Mouse (Mus musculus) lung, postnatal 0 days (tissue): ENCODE results near the gene Cyp2d10.
"Not testable (repeated sequence)": the region's sequence is repeated elsewhere in the genome, so short reads cannot be mapped to it uniquely, and the experiment has no call there.

ENCODE experiments used
- CTCF ChIP-seq: IDR thresholded peaks from 2 replicates; pipeline ENCODE4 v1.5.1; 2016; ENCODE audit warnings: antibody characterized with exemption, mild to moderate bottlenecking
- EP300 ChIP-seq: IDR thresholded peaks from 2 replicates; pipeline ENCODE4 v1.6.1; 2016; ENCODE audit warnings: antibody characterized with exemption, mild to moderate bottlenecking, control low read depth

DNA sequence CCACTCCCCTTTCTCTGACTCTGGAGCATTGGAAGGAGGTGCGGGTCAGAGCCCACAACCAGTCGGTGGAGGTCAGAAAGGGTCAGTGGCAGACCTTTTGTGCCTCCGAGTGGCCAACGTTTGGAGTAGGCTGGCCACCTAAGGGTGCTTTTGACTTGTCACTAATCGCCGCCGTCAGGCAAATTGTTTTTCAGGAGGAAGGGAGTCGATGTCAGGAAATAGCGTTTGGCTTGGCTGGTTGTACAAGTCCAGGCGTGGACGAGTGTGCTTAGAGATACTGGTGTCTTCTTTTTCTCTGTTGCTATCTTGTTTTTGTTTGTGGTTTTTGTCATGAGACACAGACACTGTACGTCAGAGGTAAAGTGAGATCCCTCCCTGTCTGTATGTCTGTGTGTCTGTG, 43.2 kb downstream of the Cyp2d10 start:
- not testable (repeated sequence) for TF ChIP-seq EP300, CTCF
